Mouse (Mus musculus) G1E (cell line): ENCODE data around the gene Wrb. TPM values are rescaled to one million over a fixed set of nuclear protein-coding genes. Genes with fewer than 3 reads are reported as not detected.

Experiments
- ATAC-seq: 2 replicates; pipeline ENCODE4 v1.8.0; 2016; ENCODE audit warnings: mild to moderate bottlenecking; ENCODE audit not compliant: insufficient number of reproducible peaks, poor library complexity, low FRiP score, severe bottlenecking; ENCODE audit errors: extremely low read depth
- DNase-seq: peaks from one replicate; pipeline ENCODE4 v3.0.0; 2012; ENCODE audit warnings: low spot score
- H3K27me3 ChIP-seq: 2 replicates; pipeline ENCODE4 v1.6.1; 2012; ENCODE audit warnings: mild to moderate bottlenecking, low read length, inconsistent platforms; ENCODE audit not compliant: insufficient read depth
- H3K36me3 ChIP-seq: replicated peaks from 2 replicates; pipeline ENCODE3; 2012; ENCODE audit warnings: mild to moderate bottlenecking, inconsistent platforms
- H3K4me1 ChIP-seq: 2 replicates; pipeline ENCODE4 v1.6.1; 2012; ENCODE audit warnings: low read depth, low read length, inconsistent platforms, mixed read lengths; ENCODE audit not compliant: insufficient read depth
- H3K4me3 ChIP-seq: 2 replicates; pipeline ENCODE4 v1.5.1; 2012; ENCODE audit warnings: low read depth, mild to moderate bottlenecking, inconsistent platforms, low read length, moderate library complexity, mixed read lengths
- H3K9me3 ChIP-seq: replicated peaks from 2 replicates; pipeline ENCODE4 v1.6.1; 2012; ENCODE audit warnings: inconsistent platforms
- CTCF ChIP-seq: IDR thresholded peaks from 2 replicates; pipeline ENCODE4 v1.5.1; 2012; ENCODE audit warnings: low read depth, low read length, inconsistent platforms, mixed read lengths
- GATA1 ChIP-seq: IDR thresholded peaks from 2 replicates; pipeline ENCODE4 v1.6.1; 2012; ENCODE audit warnings: borderline replicate concordance, low read length, inconsistent platforms, mixed read lengths
- GATA2 ChIP-seq: IDR thresholded peaks from 2 replicates; pipeline ENCODE4 v1.6.1; 2012; ENCODE audit warnings: low read depth, low read length, inconsistent platforms, borderline replicate concordance
- POLR2AphosphoS5 ChIP-seq: IDR thresholded peaks from 2 replicates; pipeline ENCODE4 v1.6.1; 2012; ENCODE audit warnings: low read depth, low read length, inconsistent platforms; ENCODE audit not compliant: insufficient replicate concordance
- TAL1 ChIP-seq: conservative IDR thresholded peaks from 2 replicates; pipeline ENCODE4 v1.6.1; 2012; ENCODE audit warnings: low read depth, low read length, inconsistent platforms, mixed read lengths
- polyA plus RNA-seq: library from polyadenylated mRNA; stranded (reverse); fragments of >175 nt; gene quantifications from 2 replicates; pipeline ENCODE4 v1.2.3, GENCODE M21; 2012
- total RNA-seq, 2 experiments: library from RNA; stranded (forward) in 1 of 2; stranded (reverse) in 1 of 2; fragments of 200-1000 nt in 1 of 2; fragments of >200 nt in 1 of 2; fragmentation: Nextera tagmentation in 1 of 2; gene quantifications; 2 replicates each; pipeline ENCODE4 v1.2.3; 2014 to 2017

Wrb gene
- total and polyA plus RNA-seq, 3 experiments: 3.1 to 25.5 (median 19.9) TPM

DNA sequence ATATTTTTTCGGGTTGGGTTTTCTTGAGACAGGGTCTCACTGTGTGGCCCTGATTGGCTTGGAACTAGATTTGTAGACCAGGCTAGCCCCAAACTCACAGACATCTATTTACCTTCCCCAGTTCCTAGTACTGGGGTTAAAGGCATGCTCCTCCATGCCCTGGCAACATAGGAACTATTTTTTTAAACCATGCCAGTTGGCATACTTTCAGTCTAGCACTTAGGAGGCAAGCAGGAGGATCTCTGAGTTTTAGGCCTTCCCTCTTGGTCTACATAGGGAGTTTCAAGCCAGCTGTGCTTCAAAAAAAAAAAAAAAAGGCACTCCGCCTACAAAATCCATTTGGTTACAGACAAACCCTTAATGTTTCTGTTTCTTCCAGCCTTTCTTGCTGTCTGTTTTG, 9.3 kb downstream of the Wrb start:
- Histone ChIP-seq H3K4me3 (no peak overlapping the region), H3K36me3 (peaks cover 94% of the 10 kb centered on the region), H3K27me3 (no peaks in the 10 kb centered on the region), H3K9me3 (peaks cover 7% of the 10 kb centered on the region), H3K4me1 (peaks cover 6% of the 10 kb centered on the region; the same call in 1 of the 2 replicates)
- no peak for DNase-seq
- ATAC-seq: no peak
- TF ChIP-seq CTCF (no peak), TAL1 (no peak), GATA1 (no peak)

DNA sequence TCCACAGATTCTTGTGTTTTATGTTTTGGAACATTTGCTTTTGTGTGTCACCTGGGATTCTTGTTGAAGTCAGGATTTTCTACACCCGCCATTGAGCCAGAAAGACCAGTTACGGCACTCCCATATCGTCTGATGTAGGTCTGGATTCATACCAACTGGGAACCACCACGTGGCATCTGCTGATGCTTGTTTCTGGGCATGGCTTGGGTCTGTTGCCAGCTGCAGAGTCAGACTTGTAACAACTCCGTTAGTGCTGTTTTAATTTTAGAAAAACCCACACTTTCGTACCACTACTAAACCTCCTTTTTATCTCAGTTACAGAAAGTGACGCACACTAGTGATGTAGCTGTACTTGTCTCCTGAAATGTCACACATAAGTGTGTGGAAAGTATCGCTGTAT, 10.8 kb downstream of the Wrb start:
- Histone ChIP-seq H3K27me3 (no peaks in the 10 kb centered on the region), H3K9me3 (peaks cover 8% of the 10 kb centered on the region), H3K4me1 (peaks cover 6% of the 10 kb centered on the region; the same call in 1 of the 2 replicates), H3K36me3 (peaks cover 90% of the 10 kb centered on the region), H3K4me3 (no peak overlapping the region)
- TF ChIP-seq GATA1 (no peak), POLR2AphosphoS5 (no peak), TAL1 (no peak), CTCF (no peak), GATA2 (no peak)
- DNase-seq (no peak), ATAC-seq (no peak)

DNA sequence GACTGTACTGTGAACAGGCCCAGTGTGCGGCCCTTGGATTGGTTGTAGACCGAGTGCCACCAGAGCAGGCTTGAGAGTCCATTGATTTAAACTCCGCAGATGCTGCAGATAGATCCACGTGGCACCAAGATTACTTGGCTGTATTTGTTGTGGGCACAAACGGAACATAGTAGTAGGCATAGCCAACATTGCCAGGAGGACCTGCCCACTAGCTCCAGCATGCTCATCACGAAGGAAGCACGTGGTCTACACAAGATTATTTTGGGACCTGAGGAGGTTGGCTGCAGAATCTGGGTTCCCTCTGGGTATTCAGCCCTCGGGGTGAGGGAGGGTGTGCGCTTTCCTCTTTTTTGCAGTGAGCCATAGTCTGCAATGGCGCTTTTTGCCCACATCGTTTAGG, 12.0 kb downstream of the Wrb start:
- ATAC-seq (no peak), DNase-seq (no peak)
- H3K9me3 ChIP-seq: peaks cover 8% of the 10 kb centered on the region
- peaks cover 82% of the 10 kb centered on the region for H3K36me3 ChIP-seq
- no peak overlapping the region for H3K4me3 ChIP-seq
- H3K27me3 ChIP-seq: no peaks in the 10 kb centered on the region
- no peak for TF ChIP-seq GATA2
- TF ChIP-seq CTCF: no peak
- no peak for TF ChIP-seq GATA1
- TF ChIP-seq TAL1: no peak
- TF ChIP-seq POLR2AphosphoS5: no peak
- no peaks in the 10 kb centered on the region for H3K4me1 ChIP-seq

DNA sequence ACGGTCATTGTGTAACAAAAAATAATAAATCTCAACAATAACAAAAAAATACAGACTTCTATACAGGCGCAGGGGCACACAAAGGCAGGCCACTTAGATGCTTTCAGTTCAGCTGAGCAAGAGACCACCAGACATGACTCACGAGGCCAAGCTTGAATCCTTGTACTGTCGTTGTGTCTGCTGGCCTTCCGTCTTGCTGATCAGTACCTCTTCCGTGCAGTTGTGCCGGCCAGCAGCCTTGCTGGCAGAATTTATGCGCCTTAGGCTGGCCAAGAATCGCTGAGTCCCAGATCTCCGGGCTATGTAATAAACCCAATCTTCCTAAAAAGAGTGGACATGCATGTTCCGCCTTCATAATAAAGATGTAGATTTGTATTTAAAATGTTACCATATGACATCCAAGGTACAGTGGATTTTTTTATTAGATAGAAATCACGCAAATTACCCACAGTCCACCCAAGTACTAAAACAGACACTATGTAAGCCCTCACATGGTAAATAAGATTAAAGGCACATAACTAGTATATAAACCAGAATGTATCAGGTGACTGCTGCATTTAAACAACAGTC, 13.4 kb downstream of the Wrb start:
- Histone ChIP-seq H3K4me3 (no peak overlapping the region), H3K4me1 (no peaks in the 10 kb centered on the region), H3K9me3 (peaks cover 8% of the 10 kb centered on the region), H3K36me3 (peaks cover 68% of the 10 kb centered on the region), H3K27me3 (no peaks in the 10 kb centered on the region)
- TF ChIP-seq GATA1 (no peak), POLR2AphosphoS5 (no peak), GATA2 (no peak), CTCF (no peak), TAL1 (no peak)
- DNase-seq (no peak), ATAC-seq (no peak)

DNA sequence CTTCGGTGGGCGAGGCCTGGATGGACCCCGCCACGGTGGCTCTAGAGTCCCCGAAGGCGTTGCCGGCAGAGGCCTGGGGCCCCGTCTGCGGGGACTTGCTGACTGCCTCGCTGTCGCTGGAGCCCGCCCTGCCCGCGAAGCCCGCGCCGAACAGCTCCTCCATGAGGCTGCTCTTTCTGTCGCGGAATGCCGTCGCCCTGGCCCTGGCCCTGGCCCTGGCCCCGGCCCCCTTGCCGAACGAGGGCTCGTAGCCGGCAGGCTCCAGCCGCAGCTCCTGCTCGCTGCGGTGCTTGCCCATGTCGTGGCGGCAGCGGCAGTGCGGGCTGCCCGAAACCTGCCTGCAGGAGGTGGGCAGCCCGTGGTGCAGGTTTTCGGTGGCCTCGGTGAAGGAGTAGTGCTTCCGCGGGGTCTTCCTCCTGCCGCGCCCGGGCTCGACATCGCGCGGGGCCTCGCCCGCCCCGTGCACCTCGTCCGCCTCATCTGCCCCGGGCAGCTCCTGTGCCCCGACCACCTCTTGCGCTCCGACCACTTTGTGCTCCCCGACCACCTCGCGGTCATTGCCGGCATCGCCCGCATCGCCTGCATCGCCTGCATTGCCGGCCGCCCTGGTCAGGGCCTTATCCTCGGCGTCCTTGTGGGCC, 14.0 kb downstream of the Wrb start:
- DNase-seq: no peak
- no peak overlapping the region for H3K4me3 ChIP-seq
- H3K9me3 ChIP-seq: peaks cover 8% of the 10 kb centered on the region
- H3K27me3 ChIP-seq: no peaks in the 10 kb centered on the region
- no peak for TF ChIP-seq POLR2AphosphoS5
- no peak for TF ChIP-seq TAL1
- no peak for TF ChIP-seq GATA1
- no peak for TF ChIP-seq GATA2
- TF ChIP-seq CTCF: no peak
- H3K36me3 ChIP-seq: peaks cover 61% of the 10 kb centered on the region
- H3K4me1 ChIP-seq: no peaks in the 10 kb centered on the region
- no peak for ATAC-seq

DNA sequence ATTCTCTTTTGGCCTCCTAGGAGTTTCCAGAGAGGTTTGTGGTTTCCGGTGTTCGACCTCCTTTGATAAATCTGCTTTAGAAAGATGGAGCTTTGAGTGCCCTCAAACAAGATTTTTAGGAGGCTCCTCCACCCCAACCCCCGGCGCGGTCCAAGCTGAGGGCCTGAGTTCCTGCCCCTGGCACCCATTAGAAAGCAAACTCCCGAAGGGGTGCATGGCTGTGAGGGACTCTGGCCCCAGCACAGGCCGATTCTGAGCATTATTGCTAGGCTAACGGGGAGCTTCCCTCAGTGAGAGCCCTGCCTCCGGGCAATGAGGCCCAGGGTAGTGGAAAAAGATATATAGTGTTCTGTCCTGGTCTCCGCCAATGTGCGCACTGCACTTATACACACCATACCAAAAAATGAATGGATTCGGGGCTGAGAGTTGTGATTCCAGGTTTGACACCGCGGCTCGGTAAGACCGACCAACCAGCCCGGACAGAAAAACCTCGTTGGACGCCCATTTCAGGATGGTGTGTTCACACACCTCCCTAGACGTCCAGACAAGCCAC, 14.7 kb downstream of the Wrb start:
- H3K4me3 ChIP-seq: no peak overlapping the region
- ATAC-seq (no peak), DNase-seq (no peak)
- no peaks in the 10 kb centered on the region for H3K4me1 ChIP-seq
- H3K36me3 ChIP-seq: peaks cover 55% of the 10 kb centered on the region
- H3K27me3 ChIP-seq: no peaks in the 10 kb centered on the region
- H3K9me3 ChIP-seq: peaks cover 8% of the 10 kb centered on the region
- TF ChIP-seq GATA1 (no peak), TAL1 (no peak), CTCF (no peak), POLR2AphosphoS5 (no peak), GATA2 (no peak)

DNA sequence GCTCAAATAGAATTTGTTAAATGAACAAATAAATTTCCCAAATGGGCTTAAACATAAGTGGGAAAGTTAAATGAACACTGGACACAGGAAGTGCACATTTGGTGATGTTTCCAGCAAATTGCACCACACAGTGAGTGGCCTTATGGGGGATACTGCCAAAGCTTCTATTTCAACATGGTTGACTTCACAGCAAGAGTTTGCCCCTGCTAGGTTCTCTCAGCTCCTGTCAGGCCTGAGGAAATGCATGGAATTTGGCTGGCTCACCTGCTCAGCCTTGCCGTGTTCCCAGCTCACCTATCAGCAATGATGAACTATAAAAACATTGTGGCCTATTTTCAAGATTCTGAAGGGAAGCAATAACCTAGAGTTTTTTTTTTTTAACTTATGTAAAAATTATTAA, 15.7 kb downstream of the Wrb start:
- Histone ChIP-seq H3K36me3 (peaks cover 44% of the 10 kb centered on the region), H3K27me3 (no peaks in the 10 kb centered on the region), H3K9me3 (peaks cover 8% of the 10 kb centered on the region), H3K4me1 (no peaks in the 10 kb centered on the region), H3K4me3 (no peak overlapping the region)
- DNase-seq: no peak
- no peak for TF ChIP-seq GATA1
- TF ChIP-seq CTCF: no peak
- no peak for TF ChIP-seq TAL1
- TF ChIP-seq GATA2: no peak
- TF ChIP-seq POLR2AphosphoS5: no peak
- no peak for ATAC-seq
